ENCODE assay signal across 8 mouse cellular contexts in genomic region chr9:43879220-43879968, GRCm38 (mm10).
DNase-seq lines count a peak whose midpoint lies in the region; ATAC-seq and TF ChIP-seq lines count a peak whose summit lies in the region.

No protein-coding gene starts in this region.

- H3K9me3 ChIP-seq in kidney, postnatal 0 days (replicated peaks; ENCODE audit: low read length) = no peaks in the 10 kb centered on the region
- no peaks in the 10 kb centered on the region for H3K9me3 ChIP-seq in embryonic facial prominence, embryonic 12.5 days
- H3K9me3 ChIP-seq in hindbrain, embryonic 12.5 days (replicated peaks) = no peaks in the 10 kb centered on the region
- no peaks in the 10 kb centered on the region for H3K9me3 ChIP-seq in midbrain, postnatal 0 days (ENCODE audit: low read length)

- DNase-seq in kidney, postnatal 0 days (ENCODE audit: low spot score) = no peak
- no peak for DNase-seq in kidney, adult 11 months
- no peak for DNase-seq in midbrain, postnatal 0 days (ENCODE audit: low spot score)
- no peak for DNase-seq in urinary bladder, postnatal 10 days (ENCODE audit: low spot score)
- DNase-seq in urinary bladder, postnatal 14 days (ENCODE audit: low spot score) = no peak
- no peak for DNase-seq in layer of hippocampus, postnatal 14 days (ENCODE audit: low spot score in 2 of 2)

- H3K9ac ChIP-seq in kidney, postnatal 0 days (ENCODE audit: low read depth, low read length) = no peak overlapping the region
- H3K9ac ChIP-seq in embryonic facial prominence, embryonic 12.5 days = no peak overlapping the region
- H3K9ac ChIP-seq in hindbrain, embryonic 12.5 days = peak overlapping the region; percentile 46; the same call in 1 of the 2 replicates
- H3K9ac ChIP-seq in midbrain, postnatal 0 days (replicated peaks; ENCODE audit: low read length, poor library complexity, severe bottlenecking) = peak overlapping the region; percentile 51; the same call in 1 of the 2 replicates

- H3K36me3 ChIP-seq in kidney, postnatal 0 days (ENCODE audit: insufficient read depth, low read length) = no peaks in the 10 kb centered on the region
- no peaks in the 10 kb centered on the region for H3K36me3 ChIP-seq in embryonic facial prominence, embryonic 12.5 days
- no peaks in the 10 kb centered on the region for H3K36me3 ChIP-seq in hindbrain, embryonic 12.5 days
- no peaks in the 10 kb centered on the region for H3K36me3 ChIP-seq in midbrain, postnatal 0 days (ENCODE audit: insufficient read depth, low read length)

- peaks cover 12% of the 10 kb centered on the region for H3K4me1 ChIP-seq in kidney, postnatal 0 days (replicated peaks; ENCODE audit: insufficient read depth, low read length)
- H3K4me1 ChIP-seq in embryonic facial prominence, embryonic 12.5 days = peaks cover 8% of the 10 kb centered on the region; the same call in 1 of the 2 replicates
- H3K4me1 ChIP-seq in hindbrain, embryonic 12.5 days = peaks cover 21% of the 10 kb centered on the region
- H3K4me1 ChIP-seq in midbrain, postnatal 0 days (ENCODE audit: insufficient read depth, low read length) = peaks cover 6% of the 10 kb centered on the region

- H3K27me3 ChIP-seq in kidney, postnatal 0 days (ENCODE audit: insufficient read depth, low read length) = peaks cover 37% of the 10 kb centered on the region
- peaks cover 59% of the 10 kb centered on the region for H3K27me3 ChIP-seq in embryonic facial prominence, embryonic 12.5 days
- peaks cover 42% of the 10 kb centered on the region for H3K27me3 ChIP-seq in hindbrain, embryonic 12.5 days
- peaks cover 15% of the 10 kb centered on the region for H3K27me3 ChIP-seq in midbrain, postnatal 0 days (ENCODE audit: insufficient read depth, low read length)

- WGBS in kidney, postnatal 0 days = 2% methylated on average over 24 of the region's 24 CpGs
- 4% methylated on average over 24 of the region's 24 CpGs for WGBS in embryonic facial prominence, embryonic 12.5 days
- 2% methylated on average over 24 of the region's 24 CpGs for WGBS in hindbrain, embryonic 12.5 days
- WGBS in midbrain, postnatal 0 days = 4% methylated on average over 24 of the region's 24 CpGs

- peak overlapping the region; percentile 44 for H3K4me2 ChIP-seq in kidney, postnatal 0 days (ENCODE audit: low read length)
- H3K4me2 ChIP-seq in embryonic facial prominence, embryonic 12.5 days (replicated peaks) = peak overlapping the region; percentile 49
- peak overlapping the region; percentile 52 for H3K4me2 ChIP-seq in hindbrain, embryonic 12.5 days (replicated peaks)
- peak overlapping the region; percentile 59 for H3K4me2 ChIP-seq in midbrain, postnatal 0 days (ENCODE audit: low read depth, low read length, poor library complexity, severe bottlenecking)

- no peak for TF ChIP-seq CTCF in kidney, postnatal 0 days (IDR thresholded peaks at IDR 0.05; ENCODE audit: low read depth)
- no peak for TF ChIP-seq CTCF in midbrain, postnatal 0 days (IDR thresholded peaks at IDR 0.05)

- no peak overlapping the region for H3K27ac ChIP-seq in kidney, postnatal 0 days
- H3K27ac ChIP-seq in embryonic facial prominence, embryonic 12.5 days = no peak overlapping the region
- peak overlapping the region; percentile 55 for H3K27ac ChIP-seq in hindbrain, embryonic 12.5 days
- no peak overlapping the region for H3K27ac ChIP-seq in midbrain, postnatal 0 days (ENCODE audit: low read depth, low read length)

- no peak for ATAC-seq in kidney, postnatal 0 days (replicated peaks; ENCODE audit: low FRiP score, low read depth)
- no peak for ATAC-seq in embryonic facial prominence, embryonic 12.5 days (ENCODE audit: insufficient number of reproducible peaks, insufficient read depth, low FRiP score, low TSS enrichment)
- ATAC-seq in hindbrain, embryonic 12.5 days (ENCODE audit: low FRiP score) = peak; percentile 70
- no peak for ATAC-seq in midbrain, postnatal 0 days (ENCODE audit: low FRiP score)

- H3K4me3 ChIP-seq in kidney, postnatal 0 days (replicated peaks; ENCODE audit: low read depth, low read length) = 0 out of 2 replicates have a peak overlapping the region, but pooled peaks have one; percentile 7
- peak overlapping the region; percentile 25 for H3K4me3 ChIP-seq in embryonic facial prominence, embryonic 12.5 days
- H3K4me3 ChIP-seq in hindbrain, embryonic 12.5 days = peak overlapping the region; percentile 24
- peak overlapping the region; percentile 33 for H3K4me3 ChIP-seq in midbrain, postnatal 0 days (ENCODE audit: low read depth, low read length)

Comparison
In these comparisons a context has a peak if more than half of its experiments do, and no peak if none do; other contexts are left out.
1. H3K9ac ChIP-seq: peak in hindbrain, embryonic 12.5 days (single experiment) and midbrain, postnatal 0 days (single experiment); none in kidney, postnatal 0 days (single experiment) and embryonic facial prominence, embryonic 12.5 days (single experiment).
2. Peak in every context shown above with its lines, with median percentiles within 50 percentile points of each other: H3K4me2 ChIP-seq and H3K4me3 ChIP-seq.